Mouse (Mus musculus) thymus, postnatal 36 days (tissue): Measurements from ENCODE around the gene Rab8a.

Experiments used
- DNase-seq, 2 experiments: peaks; one replicate each; pipeline ENCODE4 v3.0.0; 2022; ENCODE audit warnings: mixed read lengths in 2 of 2

Gene Rab8a

DNA sequence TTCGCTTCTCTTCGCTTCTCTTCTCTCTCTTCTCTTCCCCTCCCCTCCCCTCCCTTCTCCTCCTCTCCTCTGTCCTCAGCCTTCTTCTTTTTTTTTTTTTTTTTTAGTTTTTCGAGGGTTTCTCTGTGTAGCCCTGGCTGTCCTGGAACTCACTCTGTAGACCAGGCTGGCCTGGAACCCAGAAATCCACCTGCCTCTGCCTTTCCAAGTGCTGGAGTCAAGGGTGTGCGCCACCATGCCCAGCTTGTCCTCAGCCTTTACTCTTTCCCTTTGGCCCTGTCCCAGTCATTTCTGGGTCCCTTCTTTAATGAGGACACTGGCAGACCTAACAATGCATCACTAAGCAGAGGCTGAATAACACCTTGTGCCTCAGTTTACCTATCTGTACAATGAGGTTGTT lies 52.5 kb downstream of the Rab8a start, which contains the start of gene Gm11034:
TSS of gene Gm11034 (minus strand) at position 101 of the 400 bp plus-strand sequence.
- DNase-seq, result no peak

GRCm38 (mm10) chr8:72215060-72215459 lies 54.1 kb downstream of the Rab8a start:
- DNase-seq, result peak; percentile 41 to 44

DNA sequence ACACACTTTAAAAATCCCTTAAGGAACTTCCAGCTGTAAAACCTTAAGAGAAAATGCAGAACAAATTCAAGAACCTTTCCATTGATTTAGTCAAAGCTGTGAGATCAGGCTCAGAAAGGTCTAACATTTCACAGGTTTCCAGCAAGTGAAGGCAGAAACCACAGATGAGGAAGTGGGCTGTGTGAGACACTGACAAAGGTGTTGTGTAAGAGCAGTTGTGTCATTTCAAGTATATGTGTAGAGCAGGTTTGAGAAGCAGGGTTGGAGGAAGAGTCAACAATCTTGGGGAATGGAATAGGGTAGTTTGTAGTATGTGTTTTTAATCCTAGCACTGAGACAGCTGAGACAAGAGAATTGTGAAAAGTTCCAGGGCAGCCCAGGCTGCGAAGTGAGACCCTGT lies 54.9 kb downstream of the Rab8a start:
- no peak for DNase-seq

DNA sequence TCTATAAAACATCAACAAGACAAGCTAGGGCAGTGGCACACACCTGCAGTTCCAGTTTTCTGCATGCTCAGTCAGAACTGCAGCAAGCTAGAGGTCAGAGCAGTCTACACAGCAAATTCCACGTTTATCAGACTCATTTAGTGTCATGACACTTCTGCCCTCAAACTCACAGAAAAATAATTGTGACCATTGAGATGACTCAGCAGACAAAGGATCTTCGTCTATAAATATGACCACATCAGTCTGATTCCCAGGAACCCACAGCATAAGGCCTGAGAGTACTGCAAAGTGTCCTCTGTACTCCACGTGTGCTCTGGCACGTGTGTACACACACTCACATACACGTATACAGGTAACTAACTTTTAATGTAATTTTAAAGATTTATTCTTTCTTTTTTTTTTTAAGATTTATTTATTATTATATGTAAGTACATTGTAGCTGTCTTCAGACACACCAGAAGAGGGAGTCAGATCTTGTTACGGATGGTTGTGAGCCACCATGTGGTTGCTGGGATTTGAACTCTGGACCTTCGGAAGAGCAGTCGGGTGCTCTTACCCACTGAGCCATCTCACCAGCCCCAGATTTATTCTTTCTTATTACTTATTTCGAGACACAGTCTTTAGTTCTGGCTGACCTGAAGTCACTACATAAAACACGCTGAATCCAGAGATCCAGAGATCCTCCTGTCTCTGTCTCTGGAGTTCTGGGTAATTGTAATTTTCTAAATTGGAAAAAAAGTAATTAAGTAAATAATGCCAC lies 58.0 kb downstream of the Rab8a start:
- DNase-seq, result no peak

DNA sequence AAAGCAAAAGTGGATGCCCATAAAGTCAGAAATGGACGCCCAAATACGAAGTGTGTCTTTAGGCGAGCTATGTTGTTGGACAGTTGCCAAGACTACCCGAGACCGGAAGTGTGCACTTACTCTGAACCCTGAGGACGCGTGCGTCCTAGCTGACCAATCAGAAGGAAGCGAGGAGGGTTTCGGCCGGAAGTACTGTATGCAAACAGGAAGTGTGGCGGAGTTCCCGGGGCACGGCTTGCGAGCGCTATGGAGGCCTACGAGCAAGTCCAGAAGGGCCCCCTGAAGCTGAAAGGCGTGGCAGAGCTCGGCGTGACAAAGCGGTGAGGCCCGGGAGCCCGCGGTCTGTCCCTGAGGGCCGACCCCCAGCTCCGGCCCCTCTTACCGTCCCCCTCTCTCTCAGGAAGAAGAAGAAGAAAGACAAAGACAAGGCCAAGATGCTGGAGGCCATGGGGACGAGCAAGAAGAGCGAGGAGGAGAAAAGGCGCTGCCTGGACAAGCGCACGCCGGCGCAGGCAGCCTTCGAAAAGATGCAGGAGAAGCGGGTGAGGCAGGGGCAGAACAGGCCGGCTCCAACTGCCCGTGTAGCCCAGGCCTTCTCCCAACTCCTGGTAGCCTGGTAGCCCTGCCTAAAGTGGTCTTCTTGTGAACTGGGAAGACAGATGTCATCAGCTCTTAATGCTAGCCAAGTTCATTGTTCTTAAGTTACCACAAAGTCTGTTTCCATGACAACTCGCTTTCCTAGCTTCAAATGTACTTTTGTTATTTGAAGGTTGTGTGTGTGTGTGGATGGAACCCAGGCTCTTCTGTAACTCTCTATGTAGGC lies 58.8 kb downstream of the Rab8a start, which contains the start of gene Fam32a:
TSS of gene Fam32a (plus strand) at position 190 of the 823 bp plus-strand sequence.
- DNase-seq, result peak; percentile 76 to 87

DNA sequence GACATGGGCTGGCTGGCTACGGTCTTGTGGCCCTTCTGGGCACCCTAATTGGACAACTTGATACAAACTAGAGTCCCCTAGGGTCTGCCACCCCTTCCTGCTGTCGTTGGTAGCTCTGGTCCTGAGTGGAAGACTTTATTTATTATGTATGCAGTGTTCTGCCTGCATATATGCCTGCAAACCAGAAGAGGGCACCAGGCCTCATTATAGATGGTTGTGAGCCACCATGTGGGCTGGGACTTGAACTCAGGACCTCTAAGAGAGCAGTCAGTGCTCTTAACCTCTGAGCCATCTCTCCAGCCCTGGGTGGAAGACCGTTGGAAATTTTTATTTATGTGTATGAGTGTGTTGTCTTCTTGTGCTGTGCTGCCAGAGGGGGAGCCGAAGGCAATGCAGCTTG lies 59.8 kb downstream of the Rab8a start:
- DNase-seq, result no peak

DNA sequence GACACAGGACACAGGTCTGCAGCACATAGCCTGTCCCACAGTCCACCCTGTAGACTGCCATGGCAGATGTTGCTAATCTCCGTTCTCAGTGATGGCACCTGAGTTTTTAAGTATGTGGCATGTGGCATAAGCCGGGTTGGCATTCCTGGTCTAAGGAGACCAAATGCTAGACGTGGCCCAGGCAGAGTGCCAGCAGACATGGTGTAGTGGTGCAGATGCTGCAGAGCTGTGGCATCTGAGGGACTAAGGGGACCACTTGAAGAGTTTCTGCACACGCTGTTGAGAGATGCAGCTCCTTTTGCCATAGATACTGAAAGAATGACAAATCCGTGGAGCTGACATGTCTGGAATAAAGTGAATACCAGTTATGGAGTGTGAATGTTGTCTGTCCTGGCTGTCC lies 61.7 kb downstream of the Rab8a start:
- no peak for DNase-seq
